Mouse (Mus musculus) induced T-regulatory cell, adult 2 months (primary cell): ENCODE measurements around the gene Perp.

Experiments
- DNase-seq: peaks from one replicate; pipeline ENCODE4 v3.0.0-alpha.2; 2012; ENCODE audit warnings: low read depth

Gene Perp

GRCm38 (mm10) chr10:18844441-18845286 lies at the start of gene Perp:
Gene Perp, plus strand, starts transcription at chr10:18845020.
- DNase-seq, result peak; percentile 60

DNA sequence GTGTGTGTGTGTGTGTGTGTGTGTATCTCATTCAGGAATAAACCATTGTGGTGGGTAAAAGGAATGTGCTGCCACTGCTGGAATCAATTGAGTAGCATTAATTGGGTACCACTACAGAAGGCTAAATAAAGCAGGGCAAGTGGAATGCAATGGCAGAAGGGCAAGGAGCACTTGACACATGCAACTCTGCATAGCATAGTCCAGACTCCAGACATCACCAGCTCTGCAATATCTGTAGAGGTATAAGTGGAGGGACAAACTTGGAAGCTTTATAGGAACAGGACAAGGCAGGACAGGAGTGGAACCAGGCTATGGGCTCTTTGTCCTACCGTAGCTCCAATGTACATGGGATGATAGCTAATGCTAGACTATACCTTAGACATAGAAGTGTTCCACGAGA lies 33.1 kb upstream of the Perp start:
- DNase-seq, result no peak

DNA sequence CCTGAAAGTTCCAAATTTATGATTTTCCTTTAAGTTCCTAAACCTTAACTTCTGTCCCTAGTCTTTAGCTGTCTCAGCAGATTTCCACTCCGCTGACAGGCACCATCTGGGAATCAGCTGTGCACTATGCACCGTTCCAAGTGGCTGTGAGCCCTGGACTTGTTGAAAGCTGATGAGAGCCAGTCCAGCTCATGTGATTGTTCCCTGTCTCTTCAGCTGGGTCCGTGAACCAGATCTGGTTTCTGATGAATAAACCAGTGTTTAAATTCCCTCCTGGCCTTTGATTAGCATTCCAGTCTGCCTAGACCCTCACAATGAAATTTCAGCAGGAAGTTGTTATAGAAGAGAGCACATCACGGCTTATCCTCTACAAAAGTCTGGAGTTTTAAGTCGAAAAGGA lies 28.3 kb upstream of the Perp start:
- no peak for DNase-seq

- DNase-seq, result no peak
Observed at GRCm38 (mm10) chr10:18825143-18825542, 19.7 kb upstream of the Perp start.

GRCm38 (mm10) chr10:18826107-18826506 lies 18.7 kb upstream of the Perp start:
- DNase-seq, result no peak

GRCm38 (mm10) chr10:18827936-18828335 lies 16.9 kb upstream of the Perp start:
- DNase-seq, result no peak

- DNase-seq, result no peak
Observed at GRCm38 (mm10) chr10:18830359-18830758, 14.5 kb upstream of the Perp start.

- no peak for DNase-seq
Observed at GRCm38 (mm10) chr10:18831823-18832222, 13.0 kb upstream of the Perp start.

- DNase-seq, result no peak
Observed at GRCm38 (mm10) chr10:18834389-18834788, 10.4 kb upstream of the Perp start.

GRCm38 (mm10) chr10:18835684-18836479 lies 8.9 kb upstream of the Perp start:
- DNase-seq, result peak; percentile 65

DNA sequence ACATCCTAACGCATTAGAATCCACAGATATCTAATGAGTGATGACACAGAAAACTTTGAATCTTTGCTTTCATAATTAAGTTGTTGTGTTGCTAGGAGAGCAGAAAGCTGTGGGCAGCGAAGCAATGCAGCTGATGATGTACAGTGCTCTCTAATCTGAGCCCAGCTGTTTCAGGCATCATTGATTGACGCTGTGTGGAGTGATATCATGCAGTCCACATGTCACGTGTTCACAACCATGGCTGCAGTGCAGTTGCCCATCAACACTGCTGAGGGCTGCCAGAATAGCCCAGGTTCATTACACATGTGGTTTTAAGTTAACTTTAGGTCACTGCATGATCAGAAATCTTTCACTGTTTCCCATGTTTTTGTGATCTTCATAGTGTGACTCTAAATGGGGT lies 5.3 kb upstream of the Perp start:
- no peak for DNase-seq

GRCm38 (mm10) chr10:18840736-18841135 lies 4.1 kb upstream of the Perp start:
- DNase-seq, result no peak

GRCm38 (mm10) chr10:18845287-18845662 lies 455 bp downstream of the Perp start:
- no peak for DNase-seq

GRCm38 (mm10) chr10:18845711-18846110 lies 891 bp downstream of the Perp start:
- peak; percentile 9 for DNase-seq

GRCm38 (mm10) chr10:18846474-18847264 lies 1.8 kb downstream of the Perp start:
- no peak for DNase-seq

DNA sequence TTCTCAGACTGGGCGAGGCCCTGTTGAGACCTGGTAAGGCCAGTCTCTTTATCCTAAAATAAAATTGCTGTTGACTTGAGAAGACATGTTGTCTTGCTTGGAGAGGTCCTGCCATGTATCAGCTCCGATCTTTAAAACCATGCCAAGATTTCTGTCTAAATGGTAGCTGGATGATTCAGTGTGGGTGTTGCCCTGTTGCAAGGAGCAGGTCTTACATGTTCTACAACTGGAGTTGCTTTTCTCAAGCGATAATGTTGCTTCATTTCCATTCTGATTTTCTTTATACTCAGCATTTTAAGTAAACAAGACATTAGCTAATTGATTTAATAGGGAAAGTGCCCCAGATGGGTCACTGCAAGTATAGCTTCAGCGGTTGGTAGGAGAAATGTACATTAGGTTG lies 5.4 kb downstream of the Perp start:
- no peak for DNase-seq

DNA sequence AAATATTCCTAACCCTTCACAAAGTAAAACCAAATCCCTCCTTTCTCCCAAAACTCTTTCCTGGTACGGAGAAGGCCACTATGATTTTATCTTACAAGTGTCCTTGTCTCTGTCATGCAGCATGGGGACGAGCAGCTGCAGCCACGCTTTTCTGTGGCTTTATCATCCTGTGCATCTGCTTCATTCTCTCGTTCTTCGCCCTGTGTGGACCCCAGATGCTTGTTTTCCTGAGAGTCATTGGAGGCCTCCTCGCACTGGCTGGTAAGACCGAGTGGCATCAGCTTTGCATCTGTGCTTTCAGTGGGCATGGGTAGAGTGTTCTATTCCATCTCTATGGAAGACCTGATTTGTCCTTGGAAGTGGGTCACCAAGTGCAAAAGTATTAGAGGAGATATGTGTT lies 8.6 kb downstream of the Perp start:
- no peak for DNase-seq

- DNase-seq, result no peak
Observed at GRCm38 (mm10) chr10:18857244-18857643, 12.4 kb downstream of the Perp start.

DNA sequence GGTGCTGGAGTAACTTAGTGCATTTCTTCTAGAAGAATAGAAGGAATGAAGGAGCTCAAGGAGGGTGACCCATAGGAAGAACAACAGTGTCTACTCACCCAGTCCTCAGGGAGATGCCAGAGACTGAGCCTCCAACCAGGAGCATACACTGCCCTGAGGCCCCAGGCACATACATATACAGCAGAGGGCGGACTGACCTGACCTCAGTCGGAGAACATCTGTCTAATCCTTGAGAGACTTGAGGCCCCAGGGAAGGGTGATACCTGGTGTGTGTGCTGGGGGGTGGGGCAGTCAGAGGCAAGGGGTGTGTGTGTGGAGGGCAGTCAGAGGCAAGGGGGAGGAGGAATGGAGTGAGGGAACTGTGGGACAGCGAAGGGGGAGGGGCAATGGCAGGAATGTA lies 14.8 kb downstream of the Perp start:
- DNase-seq, result no peak

- DNase-seq, result no peak
Observed at GRCm38 (mm10) chr10:18860119-18860824, 15.5 kb downstream of the Perp start.

GRCm38 (mm10) chr10:18860831-18861230 lies 16.0 kb downstream of the Perp start:
- peak; percentile 18 for DNase-seq

DNA sequence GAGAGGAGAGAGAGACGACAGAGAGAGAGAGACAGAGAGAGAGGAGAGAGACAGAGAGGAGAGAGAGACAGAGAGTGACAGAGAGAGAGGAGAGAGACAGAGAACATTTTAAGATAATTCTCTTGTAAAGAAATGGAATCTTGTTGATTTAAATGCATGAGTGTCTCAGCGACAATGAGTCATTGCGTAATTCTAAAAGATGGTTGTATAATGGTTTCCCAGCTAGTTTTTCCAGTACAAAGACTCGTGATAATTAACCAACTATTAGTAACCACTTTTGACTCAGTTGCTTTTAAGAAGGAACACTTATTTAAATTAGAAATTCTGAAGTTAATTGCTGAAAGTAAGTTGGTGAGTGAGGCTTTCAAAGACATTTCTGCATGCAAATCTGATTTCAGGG lies 16.6 kb downstream of the Perp start:
- no peak for DNase-seq
